Mouse (Mus musculus) G1E (cell line): ENCODE results near the gene Mmp21. TPM values are rescaled to one million over a fixed set of nuclear protein-coding genes. Genes with fewer than 3 reads are reported as not detected.
A peak's percentile ranks its signal among the peaks of the same experiment; 100 is the strongest.
"Not testable (repeated sequence)": the region's sequence is repeated elsewhere in the genome, so short reads cannot be mapped to it uniquely, and the experiment has no call there.

Source experiments
- ATAC-seq: 2 replicates; pipeline ENCODE4 v1.8.0; 2016; ENCODE audit warnings: mild to moderate bottlenecking; ENCODE audit not compliant: insufficient number of reproducible peaks, poor library complexity, low FRiP score, severe bottlenecking; ENCODE audit errors: extremely low read depth
- DNase-seq: peaks from one replicate; pipeline ENCODE4 v3.0.0; 2012; ENCODE audit warnings: low spot score
- H3K27me3 ChIP-seq: 2 replicates; pipeline ENCODE4 v1.6.1; 2012; ENCODE audit warnings: mild to moderate bottlenecking, low read length, inconsistent platforms; ENCODE audit not compliant: insufficient read depth
- H3K36me3 ChIP-seq: replicated peaks from 2 replicates; pipeline ENCODE3; 2012; ENCODE audit warnings: mild to moderate bottlenecking, inconsistent platforms
- H3K4me1 ChIP-seq: 2 replicates; pipeline ENCODE4 v1.6.1; 2012; ENCODE audit warnings: low read depth, low read length, inconsistent platforms, mixed read lengths; ENCODE audit not compliant: insufficient read depth
- H3K4me3 ChIP-seq: 2 replicates; pipeline ENCODE4 v1.5.1; 2012; ENCODE audit warnings: low read depth, mild to moderate bottlenecking, inconsistent platforms, low read length, moderate library complexity, mixed read lengths
- H3K9me3 ChIP-seq: replicated peaks from 2 replicates; pipeline ENCODE4 v1.6.1; 2012; ENCODE audit warnings: inconsistent platforms
- CTCF ChIP-seq: IDR thresholded peaks from 2 replicates; pipeline ENCODE4 v1.5.1; 2012; ENCODE audit warnings: low read depth, low read length, inconsistent platforms, mixed read lengths
- GATA1 ChIP-seq: IDR thresholded peaks from 2 replicates; pipeline ENCODE4 v1.6.1; 2012; ENCODE audit warnings: borderline replicate concordance, low read length, inconsistent platforms, mixed read lengths
- GATA2 ChIP-seq: IDR thresholded peaks from 2 replicates; pipeline ENCODE4 v1.6.1; 2012; ENCODE audit warnings: low read depth, low read length, inconsistent platforms, borderline replicate concordance
- POLR2AphosphoS5 ChIP-seq: IDR thresholded peaks from 2 replicates; pipeline ENCODE4 v1.6.1; 2012; ENCODE audit warnings: low read depth, low read length, inconsistent platforms; ENCODE audit not compliant: insufficient replicate concordance
- TAL1 ChIP-seq: conservative IDR thresholded peaks from 2 replicates; pipeline ENCODE4 v1.6.1; 2012; ENCODE audit warnings: low read depth, low read length, inconsistent platforms, mixed read lengths
- polyA plus RNA-seq: library from polyadenylated mRNA; stranded (reverse); fragments of >175 nt; gene quantifications from 2 replicates; pipeline ENCODE4 v1.2.3, GENCODE M21; 2012
- total RNA-seq, 2 experiments: library from RNA; stranded (forward) in 1 of 2; stranded (reverse) in 1 of 2; fragments of 200-1000 nt in 1 of 2; fragments of >200 nt in 1 of 2; fragmentation: Nextera tagmentation in 1 of 2; gene quantifications; 2 replicates each; pipeline ENCODE4 v1.2.3; 2014 to 2017

The Mmp21 gene
- total and polyA plus RNA-seq, 3 experiments = not detected

DNA sequence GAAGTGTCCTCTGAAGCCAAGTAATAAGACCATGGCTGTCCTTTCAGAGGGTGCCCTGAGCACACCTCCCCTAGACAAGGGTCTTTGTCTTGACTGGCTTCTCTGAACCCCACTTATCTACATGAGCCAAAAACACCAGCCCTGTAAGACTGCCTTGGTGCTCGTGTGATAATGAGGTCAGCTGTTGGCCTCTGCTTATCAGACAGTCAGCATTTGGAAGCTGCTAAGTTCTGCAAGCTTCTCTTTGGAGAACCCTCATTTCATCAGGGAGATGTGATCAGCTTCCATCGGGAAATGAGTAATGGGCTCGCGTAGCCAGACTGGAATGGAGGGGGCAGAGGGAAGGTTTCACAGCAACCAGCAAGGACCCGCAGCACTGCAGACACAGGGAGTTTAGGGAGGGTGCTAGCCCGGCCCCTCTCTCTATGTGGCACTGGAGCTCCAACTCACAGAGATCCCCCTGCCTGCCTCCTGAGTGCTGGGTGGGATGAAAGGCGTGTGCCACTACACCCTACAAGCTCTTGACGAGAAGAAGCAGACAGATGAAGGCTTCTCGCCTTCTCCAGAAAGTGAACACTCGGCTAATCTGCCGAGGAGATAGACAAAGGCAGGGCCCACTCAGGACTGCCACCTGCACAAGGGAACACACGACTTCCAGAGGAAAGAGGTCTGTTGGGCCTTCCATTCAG is 18.3 kb upstream of the Mmp21 start:
- TF ChIP-seq GATA2 = 0 out of 2 replicates have a peak, but pooled peaks have one; percentile 21
- no peak for TF ChIP-seq GATA1
- TF ChIP-seq TAL1 = peak; percentile 93
- TF ChIP-seq CTCF = no peak
- no peak for TF ChIP-seq POLR2AphosphoS5
- DNase-seq (peak; percentile 79), ATAC-seq (peak; percentile 83)
- Histone ChIP-seq H3K36me3 (peaks cover 62% of the 10 kb centered on the region), H3K27me3 (no peaks in the 10 kb centered on the region), H3K9me3 (no peaks in the 10 kb centered on the region), H3K4me3 (peak overlapping the region; percentile 60; the same call in 1 of the 2 replicates), H3K4me1 (peaks cover 75% of the 10 kb centered on the region)

DNA sequence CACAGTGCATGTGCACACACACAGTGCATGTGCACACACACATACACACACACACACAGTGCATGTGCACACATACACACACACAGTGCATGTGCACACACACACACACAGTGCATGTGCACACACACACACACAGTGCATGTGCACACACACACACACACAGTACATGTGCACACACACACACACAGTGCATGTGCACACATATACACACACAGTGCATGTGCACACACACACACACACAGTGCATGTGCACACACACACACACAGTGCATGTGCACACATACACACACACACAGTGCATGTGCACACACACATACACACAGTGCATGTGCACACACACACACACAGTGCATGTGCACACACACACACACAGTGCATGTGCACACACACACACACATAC is 5.8 kb upstream of the Mmp21 start:
- not testable (repeated sequence) for DNase-seq, ATAC-seq, H3K27me3 ChIP-seq, H3K4me1 ChIP-seq
- Histone ChIP-seq H3K36me3 (peaks cover 54% of the 10 kb centered on the region), H3K9me3 (peaks cover 42% of the 10 kb centered on the region), H3K4me3 (peak overlapping the region; percentile 34; the same call in 1 of the 2 replicates)
- peak; percentile 75; the same call in 1 of the 2 replicates for TF ChIP-seq POLR2AphosphoS5

DNA sequence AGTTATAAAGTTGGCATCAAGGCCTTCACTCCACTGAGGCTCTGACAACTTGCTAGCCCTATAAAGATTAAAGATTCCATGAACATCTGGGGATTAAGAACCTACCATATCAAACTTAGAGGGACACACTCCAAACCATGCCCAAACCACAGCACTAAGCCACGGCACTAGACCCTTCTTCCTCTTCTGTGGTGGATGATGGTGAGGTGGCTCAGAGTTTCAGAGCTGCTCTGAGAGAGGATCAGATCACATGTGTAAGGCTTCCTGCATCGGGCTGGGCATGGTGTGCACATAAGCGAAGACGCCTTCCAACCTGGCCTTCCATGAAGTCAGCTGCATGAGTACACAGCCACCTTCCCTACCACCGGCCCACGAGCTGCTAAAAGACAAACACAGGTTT is 4.8 kb upstream of the Mmp21 start:
- peaks cover 37% of the 10 kb centered on the region for H3K9me3 ChIP-seq
- DNase-seq = no peak
- ATAC-seq = no peak
- peaks cover 44% of the 10 kb centered on the region for H3K36me3 ChIP-seq
- peaks cover 7% of the 10 kb centered on the region; the same call in 1 of the 2 replicates for H3K27me3 ChIP-seq
- no peak for TF ChIP-seq GATA1
- TF ChIP-seq POLR2AphosphoS5 = no peak
- no peak for TF ChIP-seq CTCF
- TF ChIP-seq TAL1 = no peak
- peaks cover 3% of the 10 kb centered on the region for H3K4me1 ChIP-seq
- no peak overlapping the region for H3K4me3 ChIP-seq

DNA sequence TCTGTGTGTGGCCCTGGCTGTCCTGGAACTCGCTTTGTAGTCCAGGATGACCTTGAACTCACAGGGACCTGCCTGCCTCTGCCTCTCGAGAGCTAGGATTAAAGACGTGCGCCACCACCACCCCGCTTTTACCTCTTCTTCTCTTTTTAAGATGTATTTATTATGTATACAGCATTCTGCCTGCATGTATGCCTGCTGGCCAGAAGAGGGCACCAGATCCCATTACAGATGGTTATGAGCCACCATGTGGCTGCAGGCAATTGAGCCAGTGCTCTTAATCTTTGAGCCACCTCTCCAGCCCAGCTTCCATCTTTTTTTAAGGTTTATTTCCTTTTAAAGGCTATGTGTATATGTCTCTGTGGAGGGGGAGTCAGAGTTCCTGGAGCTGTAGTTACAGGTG is 4.2 kb upstream of the Mmp21 start:
- ATAC-seq = 0 out of 2 replicates have a peak, but pooled peaks have one; percentile 4
- H3K36me3 ChIP-seq = peaks cover 38% of the 10 kb centered on the region
- TF ChIP-seq CTCF (peak; percentile 50), POLR2AphosphoS5 (no peak)

DNA sequence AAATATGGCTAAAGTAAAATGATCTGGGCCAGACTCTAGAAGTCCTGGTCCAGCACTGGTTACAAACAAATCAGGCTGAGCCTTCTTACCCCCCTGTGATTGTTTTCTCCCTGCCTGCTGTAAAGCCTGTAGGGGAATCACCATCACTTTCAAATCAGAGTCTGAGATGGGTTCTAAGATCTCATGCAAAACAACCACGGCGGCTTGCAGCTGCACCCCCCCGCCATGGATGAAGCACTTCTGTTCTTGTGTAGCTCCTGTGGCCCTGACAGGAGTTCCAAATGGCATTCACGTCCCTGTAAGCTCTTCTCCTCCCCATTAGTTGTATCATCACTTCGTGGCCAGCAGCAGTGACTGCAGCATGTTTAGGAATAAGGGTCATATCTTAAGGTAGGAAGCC is 3.8 kb upstream of the Mmp21 start:
- Histone ChIP-seq H3K4me3 (no peak overlapping the region), H3K9me3 (peaks cover 26% of the 10 kb centered on the region), H3K36me3 (peaks cover 33% of the 10 kb centered on the region), H3K27me3 (peaks cover 9% of the 10 kb centered on the region; the same call in 1 of the 2 replicates), H3K4me1 (peaks cover 3% of the 10 kb centered on the region)
- TF ChIP-seq POLR2AphosphoS5 = no peak
- no peak for TF ChIP-seq GATA1
- no peak for TF ChIP-seq CTCF
- TF ChIP-seq GATA2 = no peak
- no peak for TF ChIP-seq TAL1
- no peak for DNase-seq
- no peak for ATAC-seq

More for the DNA sequence above, 4.2 kb upstream of the Mmp21 start:
- Histone ChIP-seq H3K4me3 (no peak overlapping the region), H3K27me3 (peaks cover 9% of the 10 kb centered on the region; the same call in 1 of the 2 replicates), H3K4me1 (peaks cover 3% of the 10 kb centered on the region), H3K9me3 (peaks cover 31% of the 10 kb centered on the region)
- no peak for DNase-seq

DNA sequence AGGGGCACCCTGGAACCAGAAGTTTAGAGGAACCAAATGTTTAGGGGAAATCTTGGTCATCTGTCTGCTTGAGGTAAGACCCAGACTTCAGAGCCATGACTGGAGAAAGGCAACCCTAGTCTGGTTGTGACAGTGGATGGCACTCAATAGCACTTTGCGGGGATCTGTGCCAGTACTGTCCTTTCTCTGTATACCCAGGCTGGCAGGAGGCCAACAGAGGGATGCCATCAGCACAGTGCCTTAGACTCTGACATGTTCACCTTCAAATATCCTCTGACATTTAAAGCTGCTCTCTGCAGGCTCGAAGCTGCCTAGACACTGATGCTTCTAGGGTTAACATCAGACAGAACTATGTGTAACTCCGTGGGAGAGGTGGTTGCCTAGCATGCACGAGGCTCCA is 422 bp downstream of the Mmp21 start:
- ATAC-seq (no peak), DNase-seq (no peak)
- TF ChIP-seq POLR2AphosphoS5 = no peak
- H3K4me3 ChIP-seq = no peak overlapping the region
- peaks cover 9% of the 10 kb centered on the region; the same call in 1 of the 2 replicates for H3K27me3 ChIP-seq
- no peaks in the 10 kb centered on the region; the same call in 1 of the 2 replicates for H3K4me1 ChIP-seq
- H3K9me3 ChIP-seq = peaks cover 3% of the 10 kb centered on the region; the same call in 1 of the 2 replicates
- peaks cover 31% of the 10 kb centered on the region for H3K36me3 ChIP-seq

DNA sequence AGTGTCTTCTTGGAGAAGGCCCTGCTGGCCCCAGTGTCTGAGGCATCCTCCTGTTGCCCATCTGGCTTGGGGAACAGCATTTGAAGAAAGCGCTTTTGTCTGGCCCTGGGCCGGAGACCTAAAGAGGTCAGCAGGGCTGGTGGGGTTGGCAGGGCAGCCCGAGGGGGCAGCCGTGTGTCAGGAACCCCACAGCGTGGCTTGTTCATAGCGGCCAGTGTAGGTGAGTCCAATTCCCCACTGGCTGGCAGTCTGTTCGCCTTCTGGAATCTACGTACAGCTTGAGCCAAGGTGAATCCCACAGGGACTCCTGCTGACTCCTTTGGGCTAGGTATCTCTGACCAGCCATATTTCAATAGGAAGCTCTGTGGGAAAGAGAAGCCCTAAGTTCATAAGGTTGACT is 1.1 kb downstream of the Mmp21 start:
- TF ChIP-seq CTCF (no peak), TAL1 (no peak), GATA1 (no peak), POLR2AphosphoS5 (no peak), GATA2 (no peak)
- DNase-seq (no peak), ATAC-seq (no peak)
- H3K4me1 ChIP-seq = no peaks in the 10 kb centered on the region
- H3K27me3 ChIP-seq = peaks cover 9% of the 10 kb centered on the region; the same call in 1 of the 2 replicates
- peaks cover 34% of the 10 kb centered on the region for H3K36me3 ChIP-seq
- no peak overlapping the region for H3K4me3 ChIP-seq
- H3K9me3 ChIP-seq = no peaks in the 10 kb centered on the region
